Mouse (Mus musculus) retina, postnatal 1 day (tissue): Measurements from ENCODE around the gene Gbp4.
"Not testable (repeated sequence)": the region's sequence is repeated elsewhere in the genome, so short reads cannot be mapped to it uniquely, and the experiment has no call there.

Experiments
- DNase-seq: peaks from one replicate; pipeline ENCODE4 v3.0.0-alpha.2; 2012

The Gbp4 gene

DNA sequence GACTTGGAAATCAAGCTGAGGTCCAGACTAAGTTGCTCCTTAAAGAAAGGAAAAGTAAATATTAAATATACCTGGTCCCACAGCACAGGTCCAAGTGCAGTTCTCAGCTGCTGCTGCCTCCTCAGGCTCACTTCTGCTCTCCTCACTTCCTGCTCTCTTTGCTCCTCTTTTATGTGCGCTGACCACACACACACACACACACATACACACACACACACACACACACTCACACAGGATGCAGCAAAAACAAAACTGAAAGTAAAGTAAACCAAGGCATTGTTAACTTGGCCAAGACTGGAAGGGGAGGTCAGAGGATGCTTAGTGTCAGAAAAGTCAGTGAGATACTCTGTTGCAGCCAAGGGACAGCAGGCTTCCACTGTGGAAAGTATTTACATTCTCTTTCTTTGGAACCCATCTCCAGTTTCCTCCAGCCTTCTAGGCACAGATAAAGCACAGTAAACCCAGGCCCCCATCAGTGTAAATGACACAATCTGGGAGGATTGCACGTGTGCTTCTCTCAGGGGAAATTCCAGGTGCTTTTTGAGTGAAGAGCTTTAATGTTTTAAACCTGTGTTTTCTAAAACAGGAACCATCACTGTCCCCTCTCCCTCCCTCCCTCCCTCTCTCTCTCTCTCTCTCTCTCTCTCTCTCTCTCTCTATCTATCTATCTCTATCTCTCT lies at the start of gene Gbp4, which contains the start of the genes Gbp9 and Gbp8:
Gene Gbp4 (minus strand): TSS at position 178 of the 680 bp plus-strand sequence.
Gene Gbp9 (minus strand): TSS at position 131 of the 680 bp plus-strand sequence.
Gene Gbp8 (minus strand): TSS at position 132 of the 680 bp plus-strand sequence.
- not testable (repeated sequence) for DNase-seq

DNA sequence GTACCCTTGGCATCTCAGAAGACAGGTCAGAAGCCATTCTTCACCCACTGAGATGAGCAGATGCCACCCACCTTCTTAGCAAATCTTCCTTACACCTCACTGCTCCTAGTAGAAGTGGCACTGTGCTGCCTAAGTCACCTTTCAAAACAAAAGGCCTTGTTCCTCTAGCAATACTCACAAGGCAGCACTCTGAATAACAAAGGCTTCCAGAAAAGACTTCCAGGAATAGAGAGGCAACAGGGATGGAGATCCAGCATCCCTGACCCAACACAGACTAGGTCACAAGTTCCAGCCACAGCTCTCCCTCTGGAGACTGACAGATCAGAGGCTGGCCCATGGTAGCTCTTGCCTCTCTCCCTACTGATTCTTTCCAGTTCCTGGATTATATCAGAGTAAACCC lies 42.1 kb upstream of the Gbp4 start:
- no peak for DNase-seq

DNA sequence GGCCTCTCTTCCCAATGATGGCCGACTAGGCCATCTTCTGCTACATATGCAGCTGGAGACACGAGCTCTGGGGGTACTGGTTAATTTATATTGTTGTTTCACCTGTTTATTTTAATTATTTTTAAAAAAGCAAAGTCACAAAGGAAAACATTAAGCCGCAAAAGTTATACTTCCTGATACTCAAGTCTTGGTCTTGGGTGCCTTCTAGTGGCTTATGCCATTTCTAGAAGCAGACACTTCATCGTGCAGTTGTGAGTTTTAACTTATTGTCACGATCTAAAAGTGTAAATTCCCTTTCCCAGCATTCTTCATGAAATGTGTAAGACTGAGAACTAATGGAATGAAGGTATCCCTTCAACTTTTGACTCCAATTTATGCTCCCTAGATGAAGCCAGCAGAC lies 17.2 kb upstream of the Gbp4 start:
- no peak for DNase-seq

DNA sequence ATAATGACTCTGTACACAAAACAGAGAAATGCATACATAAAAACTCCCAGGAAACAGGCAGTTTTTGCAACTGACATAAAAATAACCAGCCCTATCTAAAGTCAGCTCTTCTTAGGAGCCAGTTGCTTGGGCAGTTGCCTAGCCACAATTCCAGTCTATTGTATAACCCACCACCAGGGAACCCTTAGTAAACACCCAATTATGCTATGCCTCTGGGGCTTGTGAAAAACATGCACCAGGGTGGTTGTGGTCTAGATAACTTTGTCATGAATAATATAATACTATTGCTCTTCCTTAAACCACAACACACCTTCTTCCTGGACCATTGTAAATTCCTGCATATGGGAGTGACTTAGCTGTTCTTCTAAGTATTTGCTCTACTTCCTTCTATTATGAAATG lies 14.7 kb upstream of the Gbp4 start:
- DNase-seq: no peak

DNA sequence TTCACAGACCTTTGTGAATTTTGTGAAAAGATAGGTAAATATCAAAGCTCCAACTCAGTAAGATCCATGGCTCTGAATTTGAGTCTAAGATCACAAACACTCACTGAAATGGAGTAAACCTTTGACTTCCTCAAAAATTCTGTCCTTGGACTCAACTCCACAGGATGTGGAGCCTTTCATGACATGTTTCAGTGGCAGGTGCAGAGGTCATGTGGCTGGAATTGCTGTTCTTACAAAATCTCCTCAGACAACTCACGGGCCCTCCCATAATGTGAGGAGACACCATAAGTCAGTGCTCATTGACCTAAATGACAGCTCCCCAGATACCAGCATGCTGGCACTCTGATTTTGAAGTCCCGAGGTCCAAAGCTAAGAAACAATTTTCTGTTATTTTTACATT lies 8.7 kb upstream of the Gbp4 start:
- DNase-seq: not testable (repeated sequence)

DNA sequence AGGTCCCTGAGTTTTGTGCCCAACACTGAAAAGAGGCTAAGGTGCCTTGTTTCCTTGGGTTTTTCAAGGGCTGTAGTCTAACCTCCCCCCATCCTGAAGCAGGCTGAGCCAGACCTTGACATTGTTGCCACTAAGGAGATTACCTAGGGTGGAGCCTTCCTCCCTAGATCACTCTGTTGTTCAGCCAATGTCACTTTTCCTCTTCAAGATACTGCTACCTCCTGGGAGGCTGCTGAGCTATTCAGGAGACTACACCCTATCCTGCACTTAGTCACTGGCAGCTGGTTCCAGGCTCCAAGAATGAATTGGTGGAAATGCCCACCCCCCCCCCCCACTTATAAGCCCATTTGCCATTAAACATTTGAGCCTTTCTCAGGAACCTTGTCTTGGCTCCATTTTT lies 7.1 kb upstream of the Gbp4 start:
- no peak for DNase-seq

GRCm38 (mm10) chr5:105145731-105146130 lies 6.3 kb upstream of the Gbp4 start:
- DNase-seq: not testable (repeated sequence)

DNA sequence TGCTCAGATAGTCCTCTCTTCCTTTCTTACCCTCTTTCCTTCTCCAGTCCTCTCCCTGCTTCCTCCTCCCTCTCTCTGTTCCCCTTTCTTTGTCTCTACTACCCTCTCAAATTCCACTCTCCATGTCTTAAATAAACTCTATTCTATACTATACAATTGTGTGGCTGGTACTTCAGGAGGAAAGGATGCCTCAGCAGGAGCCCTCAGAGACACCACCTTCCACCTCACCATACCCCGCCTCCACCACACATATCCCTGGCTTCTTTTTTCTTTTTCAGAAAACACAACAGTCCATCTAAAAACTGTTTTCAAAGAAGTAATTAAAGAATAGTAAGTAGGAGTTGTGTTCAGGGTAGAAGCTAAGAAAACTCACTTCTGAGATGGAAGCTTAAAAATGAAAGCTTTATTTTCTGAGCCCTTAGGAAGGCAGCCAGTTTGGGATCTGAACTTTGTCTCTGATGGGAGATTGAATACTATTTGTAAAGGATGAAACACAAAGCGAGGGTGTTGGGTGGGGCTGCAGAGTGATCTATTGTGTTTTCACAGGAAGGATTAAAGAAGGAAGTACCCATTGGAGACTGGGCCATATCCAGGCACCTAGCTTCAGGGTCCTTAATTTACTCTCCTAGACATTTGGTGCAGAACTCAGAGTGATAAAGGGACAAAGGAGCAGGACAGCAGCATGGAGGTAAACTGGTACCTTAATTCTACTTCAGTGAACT lies 864 bp upstream of the Gbp4 start:
- not testable (repeated sequence) for DNase-seq

DNA sequence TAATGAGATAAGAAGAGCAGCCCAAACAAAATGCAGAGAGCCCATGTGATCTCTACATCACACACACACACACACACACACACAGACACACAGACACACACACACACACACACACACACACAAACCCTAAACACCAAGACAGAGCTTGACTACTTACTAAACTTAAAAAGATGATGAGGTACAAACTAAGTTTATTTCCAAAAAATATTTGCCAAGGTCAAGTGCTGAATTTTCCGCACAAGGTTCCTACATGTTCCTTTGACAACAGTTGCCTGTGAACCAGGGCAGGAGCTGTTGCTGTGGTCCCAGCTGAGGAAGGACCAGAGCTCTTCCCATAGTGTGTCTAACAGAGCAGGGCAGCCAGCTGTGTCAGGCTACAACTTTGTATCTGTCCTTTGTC lies 480 bp downstream of the Gbp4 start:
- no peak for DNase-seq

GRCm38 (mm10) chr5:105136706-105137304 lies 2.6 kb downstream of the Gbp4 start:
- DNase-seq: peak; percentile 6

- not testable (repeated sequence) for DNase-seq
Measured at GRCm38 (mm10) chr5:105121731-105122130, 17.7 kb downstream of the Gbp4 start.

- DNase-seq: no peak
Measured at GRCm38 (mm10) chr5:105115740-105116139, 23.6 kb downstream of the Gbp4 start.

GRCm38 (mm10) chr5:105114696-105115095 lies 24.7 kb downstream of the Gbp4 start:
- DNase-seq: no peak

- DNase-seq: no peak
Measured at GRCm38 (mm10) chr5:105113656-105114055, 25.7 kb downstream of the Gbp4 start.

DNA sequence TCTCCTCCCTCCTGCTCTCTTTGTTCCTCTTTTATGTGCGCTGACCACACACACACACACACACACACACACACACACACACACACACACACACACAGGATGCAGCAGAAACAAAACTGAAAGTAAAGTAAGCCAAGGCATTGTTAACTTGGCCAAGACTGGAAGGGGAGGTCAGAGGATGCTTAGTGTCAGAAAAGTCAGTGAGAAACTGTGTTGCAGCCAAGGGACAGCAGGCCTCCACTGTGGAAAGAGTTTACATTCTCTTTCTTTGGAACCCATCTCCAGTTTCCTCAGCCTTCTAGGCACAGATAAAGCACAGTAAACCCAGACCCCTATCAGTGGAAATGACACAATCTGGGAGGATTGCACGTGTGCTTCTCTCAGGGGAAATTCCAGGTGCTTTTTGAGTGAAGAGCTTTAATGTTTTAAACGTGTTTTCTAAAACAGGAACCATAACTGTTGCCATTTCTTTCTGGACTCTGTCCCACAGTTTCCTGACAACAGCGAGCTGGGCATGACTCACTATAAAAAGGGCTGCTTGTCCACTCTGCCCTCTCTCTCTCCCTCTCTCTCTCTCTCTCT lies 29.0 kb downstream of the Gbp4 start:
- peak; percentile 5 for DNase-seq

- not testable (repeated sequence) for DNase-seq
Measured at GRCm38 (mm10) chr5:105109775-105110174, 29.6 kb downstream of the Gbp4 start.

DNA sequence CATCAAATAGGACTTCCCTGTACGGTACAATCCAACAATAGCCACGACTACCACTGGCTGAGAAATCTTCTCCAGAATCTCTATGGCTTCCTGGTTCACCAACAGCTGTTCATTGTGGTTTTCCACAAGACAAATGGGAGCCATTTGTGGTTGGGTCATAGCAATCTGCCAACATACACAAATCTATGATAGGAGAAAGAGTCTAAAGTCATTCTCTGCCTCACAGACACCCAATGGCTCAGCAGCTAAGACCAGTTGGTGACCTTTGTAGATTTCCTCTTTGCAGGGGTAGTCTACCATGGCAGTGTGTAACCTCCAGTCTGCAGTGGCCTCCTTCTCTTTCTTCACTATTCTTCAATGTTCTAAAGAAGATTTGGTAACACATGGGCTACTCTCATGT lies 33.7 kb downstream of the Gbp4 start:
- not testable (repeated sequence) for DNase-seq

DNA sequence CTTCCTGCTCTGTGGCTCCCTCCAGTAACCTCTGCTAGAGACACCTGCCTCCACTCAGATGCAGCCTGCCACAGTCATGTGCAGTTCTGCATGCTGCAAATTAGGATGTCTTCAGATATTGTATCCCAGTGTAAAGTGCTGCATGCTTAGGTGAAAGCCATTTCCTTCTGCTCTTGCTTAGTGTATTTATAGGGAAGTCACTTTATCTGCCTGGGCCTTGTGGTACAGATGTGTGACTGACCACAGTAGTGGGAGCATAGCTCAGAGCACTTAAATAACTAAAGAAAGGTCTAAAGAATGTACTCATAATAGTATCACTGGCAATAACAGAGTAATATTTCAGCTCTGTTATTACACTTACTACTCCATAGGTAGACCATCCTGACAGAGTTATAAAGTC lies 57.5 kb downstream of the Gbp4 start:
- no peak for DNase-seq

GRCm38 (mm10) chr5:105068356-105068755 lies 71.0 kb downstream of the Gbp4 start:
- DNase-seq: not testable (repeated sequence)
